Mouse (Mus musculus) retina, postnatal 7 days (tissue): Measurements from ENCODE around the gene Dact3.

Experiments
- DNase-seq: peaks from one replicate; pipeline ENCODE4 v3.0.0-alpha.2; 2012; ENCODE audit warnings: low read depth, low spot score

The Dact3 gene

DNA sequence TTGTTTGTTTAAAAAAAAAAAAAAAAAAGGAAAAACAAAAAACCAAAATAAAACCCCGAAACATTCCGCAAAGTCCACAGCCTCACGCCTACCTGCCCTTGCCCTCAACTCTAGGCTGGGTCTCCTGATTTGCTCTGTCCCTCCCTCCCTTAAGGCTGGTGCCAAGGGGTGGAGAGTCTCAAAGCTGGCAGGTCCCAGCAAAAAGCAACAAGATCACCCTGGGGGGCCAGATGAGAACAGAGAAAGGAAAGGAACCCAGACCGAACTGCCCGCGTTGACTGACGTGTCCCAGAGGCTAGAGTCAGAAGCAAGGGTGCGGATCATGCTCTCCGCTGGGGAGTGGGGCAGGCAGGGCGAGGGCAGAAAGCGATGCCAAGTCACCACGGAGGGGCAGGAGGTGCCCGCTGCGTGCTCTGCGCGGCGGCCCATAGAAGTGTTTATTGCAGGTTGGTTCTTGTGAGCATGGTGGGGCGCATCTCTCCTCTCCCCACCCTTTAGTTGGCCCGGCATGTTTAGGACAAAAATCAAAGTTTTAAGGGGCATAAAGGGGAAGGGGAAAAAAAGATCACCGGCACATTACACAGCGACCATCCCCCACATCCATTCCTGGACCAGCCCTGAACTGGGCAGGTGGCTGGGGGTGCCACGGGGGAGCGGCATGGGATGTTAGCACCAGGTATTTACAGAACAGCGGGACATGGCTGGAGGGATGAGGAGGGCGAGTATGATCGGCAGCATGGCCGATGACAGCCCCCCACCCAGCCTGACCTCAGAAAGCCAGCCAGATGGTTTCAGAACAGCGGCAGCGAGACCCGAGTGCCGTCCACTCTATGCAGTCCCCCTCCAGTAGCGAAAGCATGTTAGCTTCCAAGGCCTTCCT, 40.6 kb downstream of the Dact3 start:
- no peak for DNase-seq

DNA sequence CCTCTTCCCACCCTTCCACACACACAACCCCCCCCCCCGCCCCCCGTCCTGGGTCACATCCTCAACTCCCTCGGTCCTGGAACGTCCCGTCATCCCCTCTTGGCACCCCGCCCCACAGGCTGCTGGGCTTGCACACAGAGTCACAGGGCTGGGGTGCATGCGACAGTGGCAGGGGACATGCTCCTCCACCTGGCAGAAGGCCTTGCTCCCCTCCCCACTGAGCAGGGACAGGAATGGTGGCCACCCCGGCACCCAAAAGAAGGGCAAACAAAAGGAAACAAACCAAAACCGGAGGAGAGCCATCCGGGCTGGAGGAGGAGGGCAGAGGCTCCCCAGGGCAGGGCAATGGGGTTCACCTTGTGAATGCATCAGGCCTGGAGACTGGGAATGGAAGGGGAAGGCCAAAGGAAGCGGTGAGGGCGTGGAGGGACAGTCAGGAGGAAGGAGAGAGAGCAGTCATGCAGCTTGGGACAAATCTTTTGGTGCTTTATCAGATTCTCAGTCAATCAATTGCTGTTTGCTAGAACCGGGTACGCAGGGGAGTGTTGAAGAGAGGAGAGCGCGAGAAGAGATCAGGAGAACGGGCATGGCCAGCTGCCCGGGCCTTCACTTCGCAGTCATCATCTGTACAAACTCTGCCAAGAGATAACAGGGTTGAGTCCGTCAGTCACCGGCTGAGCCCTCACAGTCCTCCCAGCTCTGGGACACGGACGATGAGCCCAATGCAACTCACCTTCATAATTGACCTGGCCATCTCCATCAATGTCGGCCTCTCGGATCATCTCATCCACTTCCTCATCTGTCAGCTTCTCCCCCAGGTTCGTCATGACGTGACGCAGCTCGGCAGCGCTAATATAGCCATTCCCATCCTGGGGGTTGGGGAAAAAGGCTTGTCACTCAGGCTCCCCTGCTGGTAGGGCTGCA, 41.5 kb downstream of the Dact3 start:
- no peak for DNase-seq

DNA sequence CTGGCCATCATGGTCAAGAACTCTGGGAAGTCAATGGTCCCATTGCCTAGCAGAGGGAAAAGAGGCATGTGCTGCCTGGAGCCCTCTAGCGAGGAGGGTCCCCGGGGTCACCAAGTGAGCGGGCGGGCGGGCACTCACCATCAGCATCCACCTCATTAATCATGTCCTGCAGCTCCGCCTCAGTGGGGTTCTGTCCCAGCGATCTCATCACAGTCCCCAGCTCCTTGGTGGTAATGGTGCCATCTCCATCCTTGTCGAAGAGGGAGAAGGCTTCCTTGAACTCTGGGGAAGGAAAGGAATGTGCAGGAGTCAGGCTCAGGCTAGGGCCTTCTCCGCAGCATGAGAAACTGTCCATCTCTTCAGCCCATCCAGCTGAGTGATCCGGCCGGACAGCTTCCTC, 42.3 kb downstream of the Dact3 start:
- no peak for DNase-seq

DNA sequence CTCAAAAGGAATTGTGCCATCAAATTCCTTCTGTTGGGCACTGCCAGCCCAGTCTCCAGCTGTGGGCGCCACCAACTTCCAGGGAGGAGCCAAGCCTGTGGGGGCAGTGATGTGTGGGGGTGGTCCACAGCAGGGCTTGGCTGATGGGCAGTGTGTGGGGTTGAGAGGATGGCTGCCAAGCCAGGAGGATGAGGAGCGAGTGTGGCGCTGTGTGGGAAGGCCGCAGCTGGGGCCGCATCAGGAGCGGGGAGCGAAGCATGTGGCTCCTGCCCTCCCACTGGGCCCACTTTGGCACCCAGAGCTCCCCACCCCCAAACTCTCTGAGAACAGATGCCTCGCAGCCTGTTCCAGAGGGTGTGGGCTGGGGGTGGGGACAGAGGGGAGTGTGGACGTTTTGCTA, 42.9 kb downstream of the Dact3 start:
- no peak for DNase-seq

DNA sequence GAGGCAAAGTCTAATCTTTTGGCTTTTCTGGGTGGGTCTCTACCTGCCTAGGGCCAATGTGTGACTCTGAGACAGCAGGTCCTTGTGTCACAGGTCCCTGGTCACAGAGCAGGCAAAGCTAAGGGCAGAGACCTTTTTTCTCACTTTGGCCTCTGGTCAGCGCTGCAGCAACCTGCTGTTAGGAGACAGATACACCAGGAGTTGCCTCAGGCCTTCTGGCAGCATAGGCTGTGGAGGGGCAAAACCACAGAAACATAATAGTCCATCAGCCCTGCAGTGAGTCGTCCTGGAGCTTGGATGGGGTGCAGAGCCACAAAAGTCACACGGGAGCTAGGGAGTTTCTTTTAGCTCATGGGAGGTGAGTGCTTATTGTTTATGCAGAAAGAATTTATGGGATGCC, 43.6 kb downstream of the Dact3 start:
- DNase-seq: no peak

DNA sequence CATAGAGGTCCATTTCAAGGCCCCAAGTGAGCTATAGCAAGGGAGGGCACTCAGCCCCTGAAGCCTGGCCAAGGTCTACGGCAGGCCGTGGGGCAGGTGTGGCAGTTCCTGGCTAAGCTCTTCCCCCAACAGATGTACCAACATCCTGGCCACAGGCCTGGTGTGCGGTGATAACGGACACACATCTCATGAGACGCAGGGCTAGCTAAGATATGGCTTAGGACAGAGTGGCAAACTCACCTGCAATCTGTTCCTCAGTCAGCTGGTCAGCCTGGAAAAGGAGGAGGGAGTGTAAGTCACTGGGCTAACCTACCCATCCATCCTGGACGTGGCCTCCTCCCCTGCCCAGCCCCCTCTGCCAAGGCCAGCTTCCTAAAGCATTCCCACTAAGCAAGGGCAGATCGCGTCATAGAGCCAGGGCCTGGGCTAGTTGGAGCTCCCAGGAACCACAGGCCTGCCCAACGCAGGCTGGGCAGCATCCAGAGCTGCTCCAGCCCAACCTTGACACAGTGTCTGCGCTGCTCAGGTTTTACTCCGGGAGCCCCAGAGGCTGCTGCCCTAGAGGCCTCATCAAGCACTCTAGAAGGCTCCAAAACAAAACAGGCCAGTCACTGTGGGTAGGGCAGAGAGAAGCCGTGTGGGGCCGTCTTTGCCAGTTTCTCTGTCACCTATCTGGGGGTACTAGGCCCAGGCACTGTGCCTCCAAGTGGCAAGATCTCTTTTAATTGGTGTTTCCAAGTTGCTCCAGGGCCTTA, 44.5 kb downstream of the Dact3 start:
- no peak for DNase-seq

DNA sequence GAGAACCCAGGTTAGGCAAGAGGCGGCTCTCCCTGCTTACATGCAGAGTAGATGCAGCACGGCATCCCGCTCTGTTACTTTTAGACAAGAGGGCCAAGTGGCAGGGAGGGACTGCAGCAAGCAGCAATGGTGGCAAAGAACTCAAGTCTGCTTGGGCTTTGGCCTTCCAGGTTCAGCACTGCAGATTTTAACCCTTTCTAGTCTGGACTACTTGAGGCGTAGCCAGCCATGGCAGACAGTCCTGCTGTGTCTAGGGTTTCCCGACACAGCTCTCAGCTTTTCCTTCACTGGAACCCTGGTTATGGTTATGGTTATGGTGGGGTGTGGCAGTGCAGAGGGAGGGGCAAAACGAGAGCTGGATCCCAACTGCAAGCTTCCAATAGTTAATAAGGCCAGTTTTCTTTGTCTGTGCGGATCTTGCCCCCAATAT, 45.0 kb downstream of the Dact3 start:
- DNase-seq: no peak

DNA sequence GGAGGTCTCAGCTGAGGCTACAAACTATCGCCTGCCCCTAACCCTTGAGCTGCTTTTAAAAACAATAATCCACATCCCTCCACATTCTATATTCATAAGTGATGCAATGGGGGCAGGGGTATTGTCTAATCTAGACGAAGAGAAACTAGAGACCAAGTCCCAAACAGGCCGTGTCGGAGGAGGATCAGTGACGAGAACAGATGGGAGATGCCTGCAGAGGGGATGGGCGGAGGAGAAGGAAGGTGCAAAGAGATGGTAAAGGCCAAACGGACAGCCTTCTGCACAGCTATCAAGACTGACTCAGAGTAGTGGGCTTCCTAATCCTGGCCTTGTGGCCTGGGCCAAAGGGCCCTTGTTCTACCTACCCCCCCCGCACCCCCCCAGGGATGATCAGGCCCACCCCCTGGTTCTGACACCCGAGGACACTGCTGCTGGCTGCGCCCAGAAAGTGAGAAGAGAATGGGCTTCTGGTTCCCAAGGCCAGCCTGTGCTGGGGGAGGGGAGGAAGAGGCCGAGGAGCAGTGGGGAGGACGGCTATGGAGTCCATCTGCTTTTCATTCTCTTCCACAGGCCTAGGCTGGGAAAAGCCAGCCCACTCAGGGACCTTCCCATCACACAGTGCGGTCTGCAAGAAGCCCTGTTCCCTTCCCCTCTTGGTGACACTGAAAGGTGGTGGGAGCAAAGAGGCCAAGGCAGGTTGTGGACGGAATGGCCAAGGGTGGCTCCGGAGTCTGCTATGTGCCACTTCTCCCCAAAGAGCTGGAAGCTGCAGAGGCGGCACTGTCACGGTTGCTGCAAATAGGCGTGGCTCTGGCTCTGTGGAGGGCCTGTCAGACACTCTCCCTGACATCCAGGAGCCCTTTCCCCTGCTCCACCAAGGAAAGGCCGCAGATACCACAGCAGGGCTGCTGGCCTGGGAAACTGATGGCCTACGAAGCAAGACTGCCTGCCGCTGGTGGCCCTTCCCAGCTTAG, 46.0 kb downstream of the Dact3 start:
- no peak for DNase-seq

DNA sequence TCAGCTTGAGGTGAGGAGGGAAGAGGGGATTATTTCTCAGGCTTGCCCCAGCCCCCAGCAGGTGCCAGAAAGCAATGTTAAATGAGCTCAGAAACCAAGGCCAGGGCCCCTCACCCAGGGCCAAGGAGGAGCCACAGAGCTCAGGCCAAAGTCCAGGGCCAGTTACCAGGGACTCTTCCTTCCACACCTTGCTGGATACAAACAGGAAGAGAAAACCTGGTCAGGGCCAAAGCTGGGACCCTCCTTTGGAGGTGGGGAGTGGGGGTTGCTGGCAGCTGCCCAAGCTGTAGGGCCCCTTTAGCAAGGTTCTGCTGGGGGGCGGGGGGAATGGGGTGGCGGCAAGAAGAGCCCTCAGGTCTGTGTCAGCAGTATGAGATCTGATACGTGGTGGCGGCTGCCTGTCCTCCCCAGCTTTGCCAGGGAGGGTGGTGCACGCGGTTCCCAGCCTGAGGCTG, 46.8 kb downstream of the Dact3 start:
- DNase-seq: no peak

DNA sequence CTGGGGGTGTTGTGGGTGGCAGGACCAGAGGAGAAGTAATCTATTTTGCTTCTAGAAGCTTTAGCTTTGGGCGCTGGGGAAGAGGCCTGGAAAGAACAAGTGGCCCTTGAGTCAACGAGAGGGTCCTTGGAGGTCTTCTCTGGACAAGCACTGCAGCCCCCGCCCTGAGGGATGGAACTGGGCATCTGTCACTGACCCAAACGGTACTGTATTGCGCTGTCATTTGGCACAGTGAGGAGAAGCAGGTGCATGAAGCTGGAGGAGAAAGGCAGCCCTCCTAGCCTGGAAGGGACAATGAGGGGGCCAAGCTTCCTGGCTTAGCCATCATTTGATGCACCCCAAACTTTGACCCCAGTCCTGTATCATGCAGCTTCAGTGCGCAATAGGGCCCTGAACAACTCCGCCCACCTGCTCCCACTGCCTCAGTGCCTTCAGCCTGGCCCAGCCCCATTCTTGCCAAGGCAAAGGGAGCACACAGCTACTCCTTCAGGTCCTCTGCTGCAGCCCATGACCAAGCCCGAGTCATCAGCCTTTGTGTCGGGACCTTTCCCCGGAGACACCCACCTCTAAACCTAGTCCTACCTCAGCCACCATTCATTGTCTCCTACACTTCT, 47.4 kb downstream of the Dact3 start:
- DNase-seq: no peak

DNA sequence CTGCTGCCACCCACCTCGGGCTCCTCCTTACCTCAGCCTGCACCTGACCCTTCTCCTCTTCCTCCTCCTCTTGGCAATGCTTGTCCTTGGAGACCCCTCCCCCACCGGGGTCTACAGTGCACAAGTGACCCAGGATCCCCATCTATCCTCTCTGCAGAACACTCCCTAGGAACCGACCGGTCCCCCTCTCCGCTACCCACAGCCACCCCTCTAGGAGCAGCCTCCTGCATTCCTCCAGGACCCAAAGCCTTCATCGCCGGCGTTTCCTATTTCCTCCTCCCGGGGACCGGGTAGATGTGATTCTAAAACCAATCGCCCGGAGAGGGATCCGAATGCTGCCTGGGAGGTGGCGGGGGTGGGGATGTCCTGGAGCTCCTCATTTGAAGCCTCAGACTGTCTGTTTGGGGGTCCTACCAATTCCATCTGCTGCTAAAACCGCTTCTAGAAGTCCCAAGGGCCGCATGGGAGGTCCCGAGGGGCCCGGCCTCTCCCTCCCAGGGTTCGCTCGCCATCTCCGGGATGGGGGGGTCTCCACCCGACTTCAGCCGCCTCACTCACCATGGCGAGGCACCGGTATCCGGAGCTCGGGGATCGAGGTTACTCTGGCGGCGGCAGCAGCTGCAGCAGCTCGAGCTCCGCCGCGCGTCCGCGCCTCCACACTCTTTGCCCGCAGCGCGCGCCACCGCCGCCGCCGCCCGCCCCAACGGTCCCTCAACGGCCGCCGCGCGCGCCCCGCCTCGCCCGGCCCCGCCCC, 48.3 kb downstream of the Dact3 start:
- no peak for DNase-seq

DNA sequence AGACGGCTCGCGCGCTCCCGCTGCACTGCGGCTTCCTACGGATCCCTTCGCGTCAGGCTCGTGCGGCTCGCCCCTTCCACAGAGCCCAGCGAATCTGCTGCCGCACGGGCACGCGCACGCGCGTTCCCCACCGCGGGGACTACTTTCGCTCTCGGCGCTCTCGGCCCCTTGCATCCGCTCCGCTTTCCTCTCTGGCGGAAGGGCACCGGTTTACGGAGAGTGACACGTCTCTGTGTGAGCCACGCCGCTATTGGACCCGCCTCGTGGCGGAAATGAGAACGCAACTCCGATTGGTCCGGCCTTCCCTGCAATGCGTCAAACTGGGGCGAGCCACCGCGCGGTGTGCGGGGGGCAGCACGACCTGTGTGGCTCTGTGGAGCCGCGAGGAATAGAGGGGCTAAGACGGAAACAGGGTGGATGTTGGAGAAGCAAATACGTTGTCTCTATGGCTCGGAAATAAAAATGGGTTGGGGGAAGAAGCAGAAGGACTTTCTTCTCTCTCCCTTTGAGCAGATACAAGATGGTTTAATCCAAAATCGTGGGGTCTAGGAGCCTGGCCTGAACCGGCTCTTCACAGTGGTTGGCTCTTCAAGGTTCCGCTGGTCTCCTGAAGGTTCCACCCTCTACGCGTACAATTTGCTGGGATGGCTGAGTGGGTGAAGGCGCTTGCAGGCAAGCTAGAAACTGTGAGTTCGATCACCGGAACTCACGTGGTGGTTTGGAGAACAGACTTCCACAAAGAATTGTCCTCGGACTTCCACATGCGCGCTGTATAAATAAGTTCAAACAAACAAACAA, 49.1 kb downstream of the Dact3 start, which contains the start of gene Calm3:
Calm3 (minus strand) TSS at position 78 of the 798 bp plus-strand sequence.
- DNase-seq: peak; percentile 100

DNA sequence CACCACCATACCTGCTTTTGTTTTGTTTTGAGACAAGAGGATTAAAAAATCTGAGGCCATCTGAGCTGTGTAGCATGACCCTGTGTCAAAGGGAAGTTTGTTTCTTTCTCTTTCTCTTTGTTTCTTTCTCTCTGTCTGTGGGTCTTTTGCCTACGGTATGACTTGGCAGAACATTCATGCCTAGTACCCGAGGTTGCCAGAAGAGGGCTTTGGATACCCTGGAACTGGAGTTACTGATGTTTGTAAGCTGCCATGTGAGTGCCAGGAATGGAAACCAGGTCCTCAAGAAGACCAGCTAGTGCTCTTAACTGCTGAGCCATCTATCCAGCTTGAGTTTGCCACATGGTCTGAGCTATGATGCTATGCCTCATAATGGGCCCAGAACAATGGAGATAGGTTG, 53.2 kb downstream of the Dact3 start:
- no peak for DNase-seq

DNA sequence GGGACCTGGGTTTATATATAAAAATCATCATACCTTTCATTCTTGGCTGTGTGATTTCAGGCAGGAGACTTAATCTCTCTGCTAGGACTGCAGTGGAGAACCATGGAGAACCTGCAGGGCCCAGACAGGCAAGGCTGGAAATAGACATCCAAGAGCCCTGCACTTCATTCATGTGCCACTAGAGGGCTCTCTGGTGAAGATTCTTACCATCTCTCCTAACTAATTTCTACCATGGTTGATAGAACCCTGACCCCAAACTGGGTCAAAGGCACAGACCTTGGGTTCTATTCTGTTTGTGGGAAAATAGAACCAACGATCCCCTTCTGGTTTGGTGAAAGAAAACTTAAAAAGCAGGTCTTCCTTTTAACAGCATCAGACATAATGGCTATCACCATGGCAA, 55.7 kb downstream of the Dact3 start:
- DNase-seq: peak; percentile 57

DNA sequence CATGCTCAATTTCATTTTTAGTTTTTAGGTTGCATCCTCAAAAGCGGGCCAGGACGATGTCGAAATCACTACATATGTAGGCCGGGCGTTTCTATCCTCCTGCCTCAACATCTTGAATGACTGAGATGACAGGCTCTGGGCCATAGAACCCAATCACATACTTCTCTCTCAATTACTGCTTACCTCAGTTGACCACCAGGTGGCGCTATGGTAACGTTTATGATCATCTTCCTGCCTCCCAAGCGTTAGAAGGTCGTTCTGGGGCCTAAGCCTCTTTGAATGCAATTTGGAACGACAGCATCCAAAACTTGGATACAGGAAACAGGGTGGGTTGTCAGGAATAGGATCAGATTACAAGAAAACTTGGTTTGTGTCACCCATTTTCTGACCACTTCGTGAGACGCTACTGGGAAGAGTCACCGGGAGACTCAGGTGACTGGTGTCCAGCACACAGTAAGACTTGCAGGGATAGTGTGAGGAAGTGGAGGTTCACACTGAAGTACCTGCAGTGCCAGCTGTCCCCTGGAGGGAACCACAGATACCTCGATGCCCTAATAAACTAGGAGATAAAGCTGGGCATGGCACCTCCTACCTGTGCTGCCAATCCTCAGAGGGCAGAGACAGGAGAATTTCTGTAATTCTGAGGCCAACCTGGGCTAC, 57.0 kb downstream of the Dact3 start:
- peak; percentile 88 for DNase-seq

DNA sequence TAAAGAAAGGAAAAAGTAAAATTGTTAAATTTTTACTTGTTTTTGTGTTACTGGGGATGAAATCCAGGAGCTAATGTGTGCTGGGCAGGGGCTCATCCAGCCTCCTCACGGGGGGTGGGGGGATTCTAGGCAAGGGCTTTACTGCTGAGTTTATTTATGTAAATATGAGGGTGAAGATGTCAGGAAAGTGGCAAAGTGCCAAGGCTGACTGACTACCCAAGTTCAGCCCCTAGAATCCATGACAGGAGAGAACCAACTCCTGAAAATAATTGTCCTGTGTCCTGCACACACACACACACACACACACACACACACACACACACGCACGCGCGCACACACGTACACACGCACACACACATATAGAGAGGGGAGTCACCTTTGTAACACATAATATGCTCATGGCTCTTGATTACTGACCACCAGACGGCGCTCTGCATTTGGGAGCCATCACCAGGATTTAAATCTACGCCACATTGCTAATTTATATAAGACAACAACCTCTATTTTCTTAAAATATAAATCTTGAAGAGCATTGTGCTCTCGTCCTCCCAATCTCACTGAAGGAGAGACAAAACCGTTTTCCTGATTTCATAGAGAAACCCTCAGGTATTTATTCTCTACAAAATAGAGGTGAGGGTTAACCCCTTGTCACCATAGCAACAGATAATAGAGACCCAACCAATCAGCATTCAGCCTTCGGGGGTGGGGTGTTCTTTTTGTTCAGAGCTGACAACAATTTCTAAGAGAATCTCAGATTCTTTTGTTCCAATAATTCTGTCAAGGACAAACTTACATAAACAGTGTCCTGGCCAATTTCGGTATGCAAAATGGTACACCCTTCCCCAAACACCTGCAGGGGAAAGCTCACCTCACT, 57.8 kb downstream of the Dact3 start:
- peak; percentile 57 for DNase-seq
